Mouse (Mus musculus) left cerebral cortex, adult 8-10 months (tissue): ENCODE results near the gene Pde6c. TPM values are rescaled to one million over a fixed set of nuclear protein-coding genes. Genes with fewer than 3 reads are reported as not detected.

ENCODE experiments used
- DNase-seq, 2 experiments: peaks; one replicate each; pipeline ENCODE4 v3.0.0; 2022; ENCODE audit warnings: low spot score in 2 of 2
- total RNA-seq, 4 experiments: library from RNA; stranded (reverse); gene quantifications; 2 replicates each; pipeline ENCODE4 v1.2.4; 2022

Gene Pde6c
- under 1 TPM in 3 of 4 experiments, not detected in 1; 0.16 to 0.37 (median 0.17) TPM for total RNA-seq

DNA sequence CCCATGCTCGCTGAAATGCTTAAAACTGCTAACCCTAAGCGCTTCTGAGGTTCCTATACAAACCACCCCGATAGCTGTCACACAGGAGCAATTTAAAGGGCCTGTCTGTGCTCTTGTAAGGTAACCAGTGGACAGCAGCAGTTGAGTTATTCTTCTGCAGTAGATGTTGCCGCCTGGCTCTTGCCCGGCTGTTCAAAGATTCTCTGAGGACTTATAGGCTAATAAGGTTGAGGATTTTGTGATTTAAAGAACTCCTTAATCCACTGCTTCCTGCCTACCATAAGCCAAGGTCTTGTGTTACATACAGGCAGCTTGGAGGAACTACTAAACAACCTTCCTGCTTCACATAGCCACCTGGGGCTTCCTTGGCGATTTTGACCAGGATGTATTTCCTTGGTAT, at the start of gene Pde6c:
Gene Pde6c (plus strand): TSS at position 301 of the 400 bp plus-strand sequence.
- DNase-seq: no peak

DNA sequence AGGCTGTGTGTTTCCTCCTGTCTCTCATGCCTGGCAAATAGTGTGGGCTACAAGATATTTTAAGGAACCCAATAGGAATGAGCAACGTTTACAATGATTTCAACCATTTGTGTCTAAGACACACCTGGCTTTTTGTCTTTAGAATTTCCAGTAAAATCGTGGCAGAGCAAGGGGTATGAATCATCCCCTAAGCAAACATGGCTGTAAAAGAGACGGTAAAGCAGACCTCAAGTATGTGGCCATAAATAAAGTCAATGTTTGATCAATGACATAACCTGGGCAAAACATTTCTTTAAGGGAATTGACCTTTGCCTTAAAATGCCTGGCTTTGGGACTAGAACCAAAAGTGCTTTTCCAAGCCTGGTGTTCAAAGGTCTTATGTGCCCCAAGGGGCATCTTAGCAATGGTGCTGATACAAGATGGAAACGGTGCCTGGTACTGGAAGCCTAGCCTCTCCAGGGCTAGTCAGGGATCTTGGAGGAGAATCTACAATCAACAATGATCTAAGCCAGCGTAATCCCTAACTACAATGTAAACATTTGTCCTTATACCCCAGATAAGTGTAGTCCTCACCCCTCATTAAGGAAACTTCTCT, 49.6 kb upstream of the Pde6c start:
- no peak for DNase-seq

DNA sequence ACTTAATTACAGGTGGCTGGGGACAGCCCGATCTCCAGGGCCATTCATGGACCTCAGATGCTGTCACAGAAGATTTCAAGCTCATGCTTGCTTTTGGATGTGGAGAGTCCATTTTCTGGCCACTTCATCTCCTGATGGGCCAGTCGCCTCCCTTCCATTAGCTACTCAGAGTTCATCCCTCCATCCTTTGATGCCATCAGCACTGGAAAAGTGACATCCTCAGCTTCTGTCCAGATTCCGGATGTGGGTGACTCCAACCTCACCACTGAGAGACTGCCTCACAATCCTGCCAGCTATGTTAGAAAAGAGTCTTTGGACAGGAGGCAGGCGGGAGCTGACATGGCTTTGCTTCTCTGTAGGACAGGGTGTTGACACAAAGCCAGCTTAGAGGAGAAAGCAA, 46.7 kb upstream of the Pde6c start:
- no peak for DNase-seq

DNA sequence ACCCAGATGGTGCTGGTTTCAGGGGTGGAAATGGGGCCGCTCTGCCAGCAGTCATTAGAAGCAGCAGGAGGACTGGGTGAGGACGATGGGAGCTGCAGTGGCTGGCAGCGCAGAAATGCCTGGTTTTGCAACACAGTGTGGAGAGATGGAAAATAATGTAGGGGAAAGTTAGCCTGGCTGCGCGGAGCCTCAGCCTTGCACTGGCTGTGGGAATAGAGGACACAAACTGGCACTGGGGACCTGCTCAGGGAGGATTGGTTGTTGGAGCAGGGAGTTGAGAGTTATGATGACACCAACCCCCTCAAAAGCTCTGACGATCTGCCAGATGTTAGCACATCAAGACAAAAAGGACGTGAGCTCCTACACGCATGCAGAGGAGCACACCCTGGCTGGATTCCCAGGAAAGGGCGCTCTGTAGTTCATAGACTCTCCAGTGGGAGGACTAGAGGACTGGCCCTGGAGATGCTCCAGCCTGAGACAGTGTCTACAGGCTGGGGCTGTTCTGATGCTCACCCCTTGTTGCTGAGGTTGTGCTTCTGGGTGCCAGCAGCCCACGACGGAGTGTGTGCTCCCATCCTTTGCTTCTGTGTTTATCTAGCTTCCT, 45.5 kb upstream of the Pde6c start:
- DNase-seq: peak in 1 of 2 experiments; percentile 16

DNA sequence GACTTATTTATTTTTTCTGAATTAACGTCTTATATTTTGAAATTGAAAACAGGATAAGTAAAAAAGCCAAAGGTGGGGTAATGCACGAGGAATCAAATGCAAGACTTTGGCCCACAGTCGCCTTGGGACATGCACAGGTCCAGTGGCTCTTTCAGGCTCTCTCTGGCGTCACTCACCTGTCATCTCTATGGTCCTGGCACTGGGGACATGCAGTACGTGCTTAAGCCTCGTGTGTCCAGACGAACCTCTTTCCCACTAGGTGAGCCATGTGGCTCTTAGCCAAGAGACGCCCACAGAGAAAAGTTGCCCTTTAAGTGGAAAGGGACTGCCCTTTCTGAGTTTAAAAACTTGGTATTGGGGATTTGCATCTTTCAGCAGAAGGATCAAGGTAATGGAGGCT, 43.2 kb upstream of the Pde6c start:
- DNase-seq: no peak

DNA sequence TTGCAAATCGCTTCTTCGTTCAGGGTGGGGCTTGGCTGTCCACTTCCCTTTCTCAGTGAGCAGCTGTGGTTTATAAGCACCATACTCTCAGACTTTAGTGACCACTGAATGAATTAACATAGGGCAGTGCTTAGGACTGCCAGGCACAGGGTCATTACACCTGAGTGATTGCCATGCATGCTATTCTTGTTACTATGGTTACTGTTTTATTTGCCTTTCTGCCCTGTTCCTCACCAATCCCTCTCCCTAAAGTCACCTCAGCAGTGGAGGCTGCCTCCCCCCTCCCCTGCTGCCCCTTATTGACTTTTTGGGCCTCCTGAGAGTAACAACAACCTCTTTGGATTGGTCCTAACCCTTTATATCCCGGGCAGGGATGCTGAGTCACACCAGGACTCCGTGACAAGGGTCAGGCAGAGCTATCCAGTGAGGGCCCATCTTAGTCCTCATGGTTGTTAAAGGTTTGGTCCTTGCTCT, 41.0 kb upstream of the Pde6c start:
- DNase-seq: no peak

DNA sequence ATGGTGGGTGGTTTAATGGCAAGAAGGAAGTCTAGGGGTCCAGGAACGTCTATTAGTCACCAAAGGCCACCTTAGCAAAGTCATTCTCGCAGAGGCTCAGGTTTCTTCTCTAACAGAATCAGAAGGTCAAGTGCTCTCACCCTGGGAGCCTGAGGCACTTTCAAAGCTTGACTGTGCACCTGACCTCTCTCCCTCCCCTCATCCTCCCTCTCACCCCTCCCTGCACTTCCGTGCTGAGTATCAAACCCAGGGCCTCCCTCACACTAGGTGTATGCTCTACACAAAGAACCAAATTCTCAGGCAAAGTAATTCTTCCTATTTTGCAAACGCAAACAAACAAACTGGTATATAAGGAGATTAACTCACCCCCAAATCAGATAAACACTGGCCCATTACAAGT, 36.4 kb upstream of the Pde6c start:
- no peak for DNase-seq

DNA sequence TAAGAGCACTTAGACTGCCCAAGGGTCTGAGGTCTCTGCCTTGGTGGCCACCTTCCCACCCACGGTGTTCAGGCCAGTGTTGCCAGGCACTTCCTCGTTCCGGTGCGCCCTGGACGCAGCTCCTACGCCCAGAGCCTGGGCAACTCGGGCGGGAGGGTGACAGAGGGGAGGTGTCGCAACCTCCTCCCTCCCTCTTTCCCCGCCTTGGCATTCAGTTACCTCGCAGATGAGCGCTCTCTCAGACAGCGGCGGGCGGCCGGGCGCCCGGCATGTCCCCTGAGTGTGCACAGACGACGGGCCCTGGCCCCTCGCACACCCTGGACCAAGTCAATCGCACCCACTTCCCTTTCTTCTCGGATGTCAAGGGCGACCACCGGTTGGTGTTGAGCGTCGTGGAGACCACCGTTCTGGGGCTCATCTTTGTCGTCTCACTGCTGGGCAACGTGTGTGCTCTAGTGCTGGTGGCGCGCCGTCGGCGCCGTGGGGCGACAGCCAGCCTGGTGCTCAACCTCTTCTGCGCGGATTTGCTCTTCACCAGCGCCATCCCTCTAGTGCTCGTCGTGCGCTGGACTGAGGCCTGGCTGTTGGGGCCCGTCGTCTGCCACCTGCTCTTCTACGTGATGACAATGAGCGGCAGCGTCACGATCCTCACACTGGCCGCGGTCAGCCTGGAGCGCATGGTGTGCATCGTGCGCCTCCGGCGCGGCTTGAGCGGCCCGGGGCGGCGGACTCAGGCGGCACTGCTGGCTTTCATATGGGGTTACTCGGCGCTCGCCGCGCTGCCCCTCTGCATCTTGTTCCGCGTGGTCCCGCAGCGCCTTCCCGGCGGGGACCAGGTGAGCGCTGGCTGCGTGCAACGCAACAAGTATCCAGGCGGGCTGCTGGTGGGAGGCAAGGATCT, 35.5 kb upstream of the Pde6c start, which contains the start of gene Ffar4:
Gene Ffar4 (plus strand): TSS at position 214 of the 901 bp plus-strand sequence.
- DNase-seq: no peak

DNA sequence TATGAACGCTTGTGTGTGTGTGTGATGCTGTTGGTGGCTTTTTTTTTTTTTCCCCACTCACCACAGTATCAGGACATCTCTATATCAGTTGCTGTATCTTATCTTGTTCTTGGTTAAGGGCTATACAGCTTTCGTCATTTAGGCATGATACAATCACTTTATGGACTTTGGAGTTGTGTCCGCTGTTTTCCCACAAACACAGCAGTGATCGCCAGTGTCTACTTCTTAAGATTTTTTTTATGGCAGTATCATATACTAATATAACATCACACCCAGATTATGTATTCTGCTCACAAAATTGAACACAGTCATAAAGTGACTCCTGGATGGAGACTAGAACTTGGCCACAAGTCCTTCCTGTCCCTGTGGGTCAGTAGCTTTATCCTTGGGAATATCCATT, 24.7 kb upstream of the Pde6c start:
- no peak for DNase-seq

DNA sequence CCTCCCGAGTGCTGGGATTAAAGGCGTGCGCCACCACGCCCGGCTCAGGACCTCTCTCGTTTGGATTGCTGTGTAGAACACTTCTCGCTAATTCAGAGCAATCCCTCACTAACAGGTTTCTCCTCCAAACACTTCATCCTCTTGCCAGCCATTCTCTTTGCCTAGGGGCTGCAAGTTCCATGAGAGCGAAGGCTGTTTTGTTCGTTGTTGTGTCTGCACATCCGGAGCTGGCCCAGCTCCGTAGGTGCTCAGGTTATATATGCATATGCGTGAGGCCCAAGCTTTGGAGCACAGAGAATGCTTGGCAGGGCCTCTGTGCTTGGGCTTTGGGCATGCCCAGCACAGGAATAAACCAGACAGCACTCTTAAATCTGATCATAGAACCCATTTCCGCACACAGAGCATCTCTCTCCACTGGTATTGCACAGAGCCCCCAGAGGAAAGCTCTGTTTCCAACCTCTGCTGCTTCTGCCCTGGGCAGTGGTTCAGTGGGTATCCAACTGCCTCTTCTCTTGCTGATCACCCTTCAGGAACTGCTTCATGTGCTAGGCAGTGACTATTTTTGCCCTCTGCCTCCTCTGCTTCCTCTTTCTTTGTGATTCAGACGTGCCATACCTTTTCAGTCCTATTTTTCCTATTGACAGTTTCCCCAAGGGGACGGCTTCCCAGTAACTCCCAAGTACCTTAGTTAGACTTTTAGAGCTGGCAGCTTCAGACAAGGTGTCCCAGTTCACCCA, 22.9 kb upstream of the Pde6c start:
- no peak for DNase-seq

DNA sequence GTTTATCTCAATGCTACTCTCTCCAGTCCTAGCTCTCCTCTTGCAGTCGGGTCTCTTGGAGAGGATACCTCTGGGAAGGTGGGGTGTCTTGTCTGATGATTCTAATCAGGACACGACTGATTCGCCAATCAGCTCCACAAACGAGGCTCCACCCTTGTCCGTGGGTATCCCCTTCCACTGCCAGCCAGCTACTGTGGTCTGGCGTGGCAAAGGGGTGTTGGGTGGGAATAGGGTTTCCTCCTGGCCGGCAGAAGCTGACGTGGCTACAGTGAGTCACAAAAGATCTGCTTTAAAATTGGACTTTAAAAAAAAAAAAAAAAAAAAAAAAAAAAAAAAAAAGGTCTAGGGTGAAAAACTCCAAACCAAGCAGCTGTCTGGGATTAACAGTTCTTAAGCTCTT, 21.5 kb upstream of the Pde6c start:
- no peak for DNase-seq

DNA sequence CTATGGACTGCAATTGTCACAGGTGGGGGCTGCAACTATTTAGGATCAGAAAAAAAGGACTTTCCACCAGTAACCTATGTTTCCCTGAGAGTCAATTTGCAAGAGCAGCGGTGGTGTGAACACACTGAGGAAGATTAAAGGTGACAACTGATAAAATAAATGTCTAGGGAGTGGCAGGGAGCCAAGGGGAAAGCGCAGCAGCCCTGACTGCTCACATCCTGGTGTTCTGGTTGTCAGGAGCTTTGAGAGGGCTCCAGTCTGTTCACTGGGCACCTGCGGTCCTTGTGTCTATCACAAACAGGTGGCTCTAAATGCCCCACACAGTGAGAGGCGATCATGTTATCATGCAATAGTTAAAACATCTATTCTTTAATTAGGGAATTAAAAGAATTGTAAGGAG, 20.0 kb upstream of the Pde6c start:
- no peak for DNase-seq

DNA sequence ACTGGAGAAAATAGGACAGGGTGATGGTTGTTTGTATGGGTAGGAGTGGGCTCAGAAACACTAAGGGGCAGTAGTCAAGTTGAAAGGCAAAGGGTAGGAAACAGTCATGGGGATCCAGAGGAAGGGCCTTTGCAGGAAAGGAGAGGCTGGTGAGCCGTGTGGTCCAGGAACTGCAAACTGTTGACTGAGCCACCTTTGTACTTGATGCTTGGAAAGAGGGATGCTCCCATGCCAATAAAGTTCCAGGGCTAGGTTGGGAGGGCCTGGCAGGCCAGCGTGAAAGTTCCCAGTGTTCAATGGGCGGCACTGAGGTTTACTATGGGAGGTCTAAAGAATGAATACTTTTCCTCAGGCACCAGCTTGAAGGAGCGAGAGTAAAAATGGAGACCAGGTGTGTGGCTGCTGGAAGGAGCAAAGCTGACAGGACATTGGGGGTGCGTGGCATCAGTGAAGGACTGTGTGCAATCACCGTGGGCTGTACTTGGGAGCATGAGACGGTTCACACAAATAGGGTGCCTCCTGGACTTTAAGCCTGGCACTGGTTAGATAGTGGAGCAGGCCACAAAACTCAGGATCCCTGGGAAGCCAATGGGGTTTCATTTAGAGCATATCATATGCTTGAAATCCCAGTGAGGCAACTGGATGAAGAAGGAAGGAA, 17.6 kb upstream of the Pde6c start:
- DNase-seq: no peak

DNA sequence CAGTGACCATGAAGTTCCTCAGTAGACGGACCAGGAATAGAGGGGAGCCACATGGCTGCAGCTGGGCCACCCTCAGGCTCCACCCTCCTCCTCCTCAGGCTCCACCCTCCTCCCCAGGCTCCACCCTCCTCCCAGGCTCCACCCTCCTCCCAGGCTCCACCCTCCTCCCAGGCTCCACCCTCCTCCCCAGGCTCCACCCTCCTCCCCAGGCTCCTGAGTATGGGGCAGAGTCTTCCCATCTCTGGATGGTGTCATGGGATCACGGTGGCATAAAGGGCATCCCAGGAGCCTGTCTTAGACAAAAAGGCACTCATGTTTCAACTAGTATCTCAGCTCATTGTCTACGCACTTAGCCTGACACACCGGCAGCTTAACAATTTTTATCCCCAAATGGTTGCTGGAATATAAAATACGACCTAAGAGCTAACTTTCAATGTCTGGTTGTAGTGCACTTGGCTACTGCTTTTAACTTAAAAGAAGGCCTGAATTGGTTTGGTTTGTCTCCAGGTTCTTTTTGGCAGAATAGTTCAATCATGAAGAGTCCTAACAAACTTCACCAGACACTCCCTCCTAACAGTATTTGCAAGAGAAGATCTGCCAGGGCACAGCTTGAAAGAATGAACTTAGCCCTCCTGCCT, 12.3 kb upstream of the Pde6c start:
- DNase-seq: no peak

DNA sequence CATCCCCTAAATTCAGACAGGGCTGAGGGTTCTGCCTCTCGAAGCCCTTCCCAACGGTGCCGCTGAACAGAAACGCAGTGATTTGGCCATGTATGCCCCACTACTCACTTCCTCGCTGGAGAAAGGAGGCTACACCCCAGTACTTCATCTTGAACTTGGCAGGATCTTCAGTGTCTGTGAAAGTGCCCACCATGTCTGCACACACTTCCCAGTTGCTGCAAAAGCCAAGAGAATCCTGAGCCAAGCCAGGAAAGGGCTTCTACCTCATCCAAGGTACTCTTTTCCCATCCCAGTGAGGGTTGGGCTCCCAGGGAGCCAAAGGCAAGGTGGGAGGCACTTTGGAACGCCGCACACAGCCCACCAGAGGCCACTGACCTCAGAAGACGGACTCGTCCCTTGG, 8.7 kb upstream of the Pde6c start:
- no peak for DNase-seq

DNA sequence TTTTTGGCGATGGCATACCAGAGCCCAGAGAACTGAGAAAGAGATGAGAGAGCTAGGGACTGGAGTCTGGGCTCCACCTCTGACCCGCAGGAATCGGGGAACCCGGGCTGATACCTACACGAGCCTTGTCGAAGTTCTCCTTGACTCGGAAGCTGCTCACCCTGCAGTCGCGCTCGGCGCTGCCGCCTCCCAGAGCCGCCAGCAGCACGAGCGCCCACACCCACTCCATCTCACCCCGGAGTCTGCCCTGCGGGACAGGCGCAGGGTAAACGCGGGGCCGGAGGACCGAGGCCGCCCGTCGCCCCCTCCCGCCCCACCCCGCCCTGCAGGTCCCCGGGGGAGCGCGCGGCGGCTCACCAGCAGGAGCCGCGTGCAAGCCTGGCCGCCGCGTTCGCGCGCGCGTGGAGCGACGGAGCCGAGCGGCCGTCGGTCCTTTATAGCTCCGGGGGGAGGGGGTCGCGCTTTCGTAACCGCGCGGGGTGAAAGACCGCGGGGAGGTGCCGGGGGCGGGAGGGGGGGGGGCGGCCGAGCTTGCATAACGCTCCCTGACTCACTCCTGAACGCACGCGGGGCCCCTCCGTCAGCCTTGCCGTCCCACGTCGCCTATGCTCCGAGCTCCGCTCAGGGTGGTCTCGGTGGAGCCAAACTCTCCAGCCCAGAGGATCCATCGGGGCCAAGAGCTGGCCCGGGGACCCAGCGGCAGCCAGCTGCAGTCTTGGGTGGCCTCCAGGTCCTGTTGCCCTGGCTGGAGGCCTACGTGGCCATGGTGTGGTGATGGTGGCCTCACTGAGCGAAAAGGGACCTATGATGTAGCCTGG, 8.0 kb upstream of the Pde6c start:
- no peak for DNase-seq

DNA sequence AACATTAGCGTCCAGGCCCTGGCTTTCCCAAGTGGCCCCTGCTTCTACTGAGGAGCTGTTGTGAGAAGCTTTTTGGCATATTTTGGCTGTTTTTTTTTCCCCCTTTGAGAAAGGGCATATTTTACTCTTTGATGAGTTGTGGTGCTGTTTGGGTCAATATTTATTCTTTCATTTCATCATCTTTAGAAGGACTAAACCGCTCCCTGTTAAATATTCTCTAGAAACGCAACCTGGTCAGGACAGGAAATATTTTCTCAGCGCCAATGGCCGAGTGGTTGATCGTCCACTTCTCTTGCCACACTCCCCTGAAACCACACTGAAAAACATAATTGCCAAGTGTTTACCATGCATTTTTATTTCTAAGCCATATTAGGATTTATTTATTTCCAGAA, 7.4 kb upstream of the Pde6c start, which contains the start of gene Rbp4:
Gene Rbp4 (minus strand): TSS at position 63 of the 392 bp plus-strand sequence.
- DNase-seq: no peak

DNA sequence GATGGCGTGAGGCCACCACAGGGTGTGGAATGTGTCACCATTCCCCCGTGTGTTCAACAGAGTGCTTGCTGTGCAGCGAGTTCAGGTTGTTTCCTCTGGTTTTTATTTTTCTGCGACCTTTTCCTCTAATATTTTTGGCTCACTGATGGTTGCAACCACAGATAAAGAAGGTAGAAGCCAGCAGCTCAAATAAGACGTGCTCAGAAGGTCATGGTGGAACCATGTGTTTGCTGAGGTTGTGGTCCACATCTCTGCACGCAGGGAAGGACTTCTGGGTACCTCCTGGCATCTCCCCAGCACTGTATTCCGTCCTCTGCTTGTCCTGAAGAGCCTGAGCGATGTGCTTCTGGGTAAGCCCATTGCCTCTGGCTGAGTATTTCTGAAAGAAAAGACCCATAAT, 5.9 kb upstream of the Pde6c start:
- no peak for DNase-seq

DNA sequence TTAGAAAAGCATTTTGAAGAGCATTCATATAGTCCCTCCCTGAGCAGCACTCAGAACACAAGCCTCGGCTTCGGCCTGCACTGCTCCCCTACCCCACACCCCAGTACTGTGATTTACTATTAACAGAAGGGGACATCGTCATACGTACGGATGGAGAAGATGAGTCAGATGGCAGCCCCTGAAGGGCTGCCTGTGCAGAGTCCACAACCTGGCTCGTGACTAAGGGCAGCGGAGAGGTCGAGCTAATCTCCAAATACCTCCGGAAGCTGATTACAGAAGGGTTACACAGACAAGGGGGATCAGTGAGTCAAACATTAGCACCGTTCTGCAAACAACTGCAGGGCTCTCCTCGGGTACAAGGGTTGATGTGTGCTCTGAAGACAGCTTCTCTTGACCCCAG, 1.4 kb downstream of the Pde6c start:
- DNase-seq: no peak

DNA sequence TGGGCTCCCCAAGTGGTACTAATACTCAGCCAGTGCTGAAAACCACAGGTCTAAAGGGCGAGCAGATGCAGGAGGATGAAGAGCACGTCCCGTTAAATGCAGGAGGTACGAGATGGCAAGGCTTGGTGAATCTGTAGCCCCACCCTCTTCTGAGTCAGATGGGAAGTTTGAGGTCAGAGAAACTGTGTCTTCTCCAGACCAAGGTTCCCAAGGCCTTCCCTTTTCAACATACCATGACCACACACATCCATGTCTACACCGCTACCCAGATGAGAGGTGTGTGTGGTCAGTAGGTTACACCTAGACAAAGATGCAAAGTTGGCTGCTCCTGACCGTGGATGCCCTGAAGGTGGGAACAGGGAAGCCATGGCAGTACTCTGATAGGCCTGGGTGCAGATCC, 2.2 kb downstream of the Pde6c start:
- DNase-seq: no peak
